Mouse (Mus musculus) B cell, adult 62 days (primary cell): Measurements from ENCODE around the gene Cdk6. TPM values are rescaled to one million over a fixed set of nuclear protein-coding genes. Genes with fewer than 3 reads are reported as not detected.

Experiments
- total RNA-seq: library from RNA; stranded (reverse); gene quantifications from 4 replicates; pipeline ENCODE4 v1.2.4, GENCODE M21; 2023

Cdk6 gene
- total RNA-seq, result 30.0 to 42.5 TPM (median 37.7 TPM) in 4 replicates

DNA sequence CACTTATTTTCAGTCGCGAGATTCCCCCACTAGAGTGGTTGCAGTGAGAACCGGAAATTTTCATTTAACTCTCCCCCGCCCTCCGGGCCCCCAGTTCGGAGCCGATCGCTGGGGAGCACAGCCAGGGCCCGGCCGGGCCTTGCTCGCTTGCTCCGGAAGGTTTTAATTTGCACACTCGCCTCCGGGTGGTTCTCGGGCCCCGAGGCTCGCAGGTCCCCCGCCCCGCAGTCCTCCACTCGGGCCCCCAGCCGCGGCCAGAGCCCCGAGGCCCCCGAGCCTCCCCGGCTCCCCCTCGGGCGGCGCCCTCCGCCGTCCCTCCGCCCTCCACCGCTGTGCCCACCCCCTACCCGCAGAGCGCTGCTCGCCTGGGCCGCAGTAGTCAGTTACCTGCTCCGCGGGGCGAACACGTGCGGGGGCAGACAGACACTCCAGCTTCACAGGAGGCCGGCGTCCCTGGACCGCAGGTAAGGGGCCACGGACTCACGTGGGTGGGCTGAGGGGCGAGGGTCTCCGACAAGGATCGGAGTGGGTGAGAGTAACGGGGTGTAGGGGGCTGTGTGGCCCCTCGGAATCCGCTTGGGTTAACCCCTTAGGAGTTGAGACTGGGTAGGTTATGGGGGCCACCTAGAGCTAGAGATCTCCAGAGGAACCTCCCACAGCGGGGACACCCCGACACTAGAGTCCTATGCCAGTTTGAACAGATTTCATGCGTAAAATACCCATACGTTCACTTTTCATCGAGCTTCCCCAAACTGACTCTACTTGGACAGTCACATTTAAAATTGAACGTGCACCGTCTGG is at the start of gene Cdk6:
Gene Cdk6, plus strand, starts transcription at position 375 of the 801 bp plus-strand sequence.

DNA sequence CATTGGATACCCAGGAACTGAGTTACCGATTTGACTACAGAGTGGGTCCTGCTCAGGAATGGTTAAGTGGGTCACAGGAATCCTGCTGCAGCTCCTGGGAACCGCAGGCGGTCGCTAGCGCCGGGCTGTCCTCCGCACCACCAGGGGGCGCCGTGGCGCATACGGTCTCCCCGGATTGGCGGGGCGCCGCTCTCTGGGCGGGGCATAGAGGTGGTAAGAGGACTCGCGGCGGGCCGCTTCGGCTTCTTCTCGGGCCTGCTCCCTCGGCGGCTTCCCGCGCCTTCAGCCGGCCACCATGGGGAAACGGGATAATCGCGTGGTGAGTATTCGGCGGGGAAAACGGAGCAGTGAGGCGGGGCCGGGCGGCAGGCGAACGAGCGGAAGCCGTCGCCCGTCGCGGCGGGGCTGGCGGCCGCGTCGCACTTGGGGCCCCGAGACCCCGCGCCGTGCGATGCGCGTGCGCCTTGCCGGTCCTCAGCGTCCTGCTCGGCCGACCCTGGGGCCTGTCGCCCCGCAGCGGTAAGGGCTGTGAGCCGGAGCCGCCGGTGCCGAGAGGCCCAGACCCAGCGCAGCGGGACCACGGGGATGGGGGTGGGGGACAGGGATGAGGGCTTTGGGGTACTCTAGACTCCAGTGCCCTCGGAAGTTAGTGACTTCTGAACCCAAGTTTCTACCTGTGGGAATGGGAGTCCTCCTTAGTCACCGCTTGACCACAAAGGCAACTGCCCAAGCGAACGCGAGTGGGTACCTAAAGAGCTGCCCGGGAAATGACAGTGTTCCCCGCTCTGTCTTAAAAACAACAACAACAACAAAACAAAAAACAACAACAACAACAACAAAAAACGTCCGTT is 202.6 kb downstream of the Cdk6 start, which contains the start of gene Fam133b:
Gene Fam133b, plus strand, starts transcription at position 205 of the 851 bp plus-strand sequence.

DNA sequence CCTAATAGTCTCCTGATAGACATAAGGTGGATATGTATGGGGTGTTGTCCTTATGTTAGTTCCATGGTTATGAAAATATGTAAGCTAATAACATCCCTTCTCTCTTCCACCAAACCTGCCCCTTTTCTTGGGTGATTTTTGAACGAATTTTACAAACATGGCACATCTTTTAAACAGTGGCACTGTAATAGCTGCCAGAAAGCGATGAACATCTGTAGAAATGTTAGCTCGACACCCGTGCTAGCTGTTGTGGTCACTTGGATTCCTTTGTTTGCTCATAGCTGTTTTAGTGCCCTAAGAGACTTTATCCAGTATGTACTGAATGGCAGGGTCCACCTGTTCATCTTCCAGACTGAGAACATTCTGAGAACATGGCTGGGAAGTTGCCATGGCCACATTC is 230.0 kb downstream of the Cdk6 start, which contains the start of gene 1700109H08Rik:
Gene 1700109H08Rik, plus strand, starts transcription at position 301 of the 400 bp plus-strand sequence.

Other genes with a start within 250 kb of the Cdk6 start
- gene Fam133b, start 202.3 kb downstream of the Cdk6 start, total RNA-seq, result 99.2 to 116 TPM (median 110 TPM) in 4 replicates
- 26.3 to 32.8 TPM (median 26.9 TPM) in 4 replicates for gene 1700109H08Rik, start 230.1 kb downstream of the Cdk6 start, total RNA-seq